Mouse (Mus musculus) forebrain, embryonic 11.5 days (tissue): ENCODE data around the gene Spdye4b. TPM values are rescaled to one million over a fixed set of nuclear protein-coding genes. Genes with fewer than 3 reads are reported as not detected.
"Not testable (repeated sequence)": the region's sequence is repeated elsewhere in the genome, so short reads cannot be mapped to it uniquely, and the experiment has no call there.

Experiments
- ATAC-seq: fragments of 200-750 bp; cut with Nextera tagmentation; replicated peaks from 2 replicates; pipeline ENCODE4 v1.8.0; 2017; ENCODE audit warnings: moderate TSS enrichment; ENCODE audit not compliant: low FRiP score
- DNase-seq: peaks from one replicate; pipeline ENCODE4 v3.0.0-alpha.2; 2017; ENCODE audit warnings: low spot score
- H3K27ac ChIP-seq: fragments of 300-500 bp; sonication (generic); 2 replicates; pipeline ENCODE4 v1.5.1; 2014; ENCODE audit warnings: low read depth, low read length
- H3K27me3 ChIP-seq: fragments of 300-500 bp; sonication (generic); 2 replicates; pipeline ENCODE4 v1.6.1; 2014; ENCODE audit warnings: mild to moderate bottlenecking, low read length, mixed read lengths; ENCODE audit not compliant: control insufficient read depth, insufficient read depth
- H3K36me3 ChIP-seq: fragments of 300-500 bp; sonication (generic); 2 replicates; pipeline ENCODE4 v1.6.1; 2014; ENCODE audit warnings: mild to moderate bottlenecking, low read length, moderate library complexity, mixed read lengths; ENCODE audit not compliant: control insufficient read depth, insufficient read depth
- H3K4me1 ChIP-seq: fragments of 300-500 bp; sonication (generic); replicated peaks from 2 replicates; pipeline ENCODE4 v1.6.1; 2014; ENCODE audit warnings: low read length, mixed read lengths; ENCODE audit not compliant: control insufficient read depth, insufficient read depth
- H3K4me2 ChIP-seq: fragments of 300-500 bp; sonication (generic); 2 replicates; pipeline ENCODE4 v1.6.1; 2014; ENCODE audit warnings: low read depth, mild to moderate bottlenecking, low read length, moderate library complexity, mixed read lengths; ENCODE audit not compliant: severe bottlenecking
- H3K4me3 ChIP-seq: fragments of 300-500 bp; sonication (generic); 2 replicates; pipeline ENCODE4 v1.5.1; 2014; ENCODE audit warnings: low read depth, low read length
- H3K9ac ChIP-seq: fragments of 300-500 bp; sonication (generic); 2 replicates; pipeline ENCODE4 v1.6.1; 2014; ENCODE audit warnings: low read length
- H3K9me3 ChIP-seq: fragments of 300-500 bp; sonication (generic); 2 replicates; pipeline ENCODE4 v1.6.1; 2016; ENCODE audit warnings: low read length, mixed read lengths; ENCODE audit not compliant: control insufficient read depth
- whole genome bisulfite sequencing: fragments of 180-500 bp; shearing (Covaris S2); extraction: QIAGEN DNeasy Blood & Tissue Kit; methylation state at CpG from one replicate; pipeline ENCODE4 v1.1.7; 2014; 5-methylcytosine and 5-hydroxymethylcytosine counted together
- polyA plus RNA-seq: library from polyadenylated mRNA; unstranded; fragments of >200 nt; fragmentation: Nextera tagmentation; extraction: Ambion mirVana; gene quantifications from 2 replicates; pipeline ENCODE4 v1.2.1, GENCODE M21; 2014

The Spdye4b gene
- polyA plus RNA-seq, 1 experiment from 2014 or later, result not detected

DNA sequence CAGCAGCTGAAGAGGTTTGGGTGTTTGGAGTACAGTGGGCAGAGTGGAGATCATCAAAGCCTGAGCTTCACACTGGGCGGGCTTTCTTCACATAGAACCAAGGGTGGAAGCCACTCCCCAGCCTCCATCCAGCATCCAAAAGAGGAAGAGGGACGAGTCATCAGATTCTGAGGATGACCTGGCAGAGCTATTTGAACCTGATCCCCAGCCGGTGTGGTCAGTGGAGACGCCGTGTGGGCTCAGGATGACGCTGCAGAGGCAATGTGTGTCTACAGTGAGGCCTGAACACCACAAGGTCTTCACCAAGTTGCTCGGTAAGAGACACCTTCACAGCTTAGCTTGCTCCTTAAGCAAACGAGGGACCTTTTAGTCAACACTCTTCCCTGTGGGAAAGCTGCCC lies 13.9 kb downstream of the Spdye4b start:
- not testable (repeated sequence) for H3K27ac ChIP-seq, ATAC-seq, H3K36me3 ChIP-seq, H3K4me1 ChIP-seq, H3K27me3 ChIP-seq, H3K9ac ChIP-seq, H3K4me3 ChIP-seq, H3K4me2 ChIP-seq, H3K9me3 ChIP-seq, DNase-seq
- 76% methylated on average over 8 of the region's 8 CpGs for WGBS

DNA sequence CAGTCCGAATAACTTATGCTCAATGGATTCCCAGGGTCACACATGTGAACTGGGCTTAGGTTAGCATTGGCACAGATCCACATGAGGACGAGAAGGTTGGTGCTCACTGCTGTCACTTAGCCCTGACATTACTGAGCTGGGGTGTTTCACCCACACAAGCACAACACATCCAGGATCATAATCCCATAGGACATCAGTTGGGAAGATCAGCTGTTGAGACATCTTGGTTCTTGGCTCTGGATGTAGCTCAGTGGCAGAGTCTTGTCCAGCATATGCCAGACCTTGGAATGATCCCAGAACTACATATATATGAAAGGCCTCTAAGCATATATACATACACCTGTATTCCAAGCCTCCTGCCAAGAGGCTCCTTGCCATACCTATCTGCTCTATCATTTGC lies 14.3 kb downstream of the Spdye4b start:
- Histone ChIP-seq H3K27me3 (no peaks in the 10 kb centered on the region), H3K4me3 (no peak overlapping the region), H3K9ac (no peak overlapping the region), H3K4me1 (no peaks in the 10 kb centered on the region), H3K9me3 (no peaks in the 10 kb centered on the region), H3K27ac (no peak overlapping the region), H3K4me2 (no peak overlapping the region), H3K36me3 (no peaks in the 10 kb centered on the region)
- 84% methylated on average over 2 of the region's 2 CpGs for WGBS
- ATAC-seq, result no peak
- no peak for DNase-seq

DNA sequence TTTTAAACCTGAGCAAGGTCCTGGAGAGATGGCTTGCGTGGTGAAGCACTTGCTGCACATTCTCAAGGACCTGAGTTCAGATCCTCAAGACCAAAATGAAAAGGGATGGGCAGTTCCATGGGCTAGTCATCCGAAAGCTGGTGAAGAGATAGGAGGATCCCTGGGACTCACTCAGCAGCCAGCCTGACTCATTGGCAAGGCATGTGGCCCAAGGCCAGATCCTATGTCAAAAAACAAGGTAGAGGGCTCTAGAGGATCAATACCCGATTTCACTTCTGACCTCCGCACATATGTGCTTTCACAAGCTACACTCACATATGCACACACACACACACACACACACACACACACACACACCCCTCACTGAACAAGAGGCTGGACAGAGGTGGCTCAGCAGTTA lies 15.7 kb downstream of the Spdye4b start:
- H3K4me3 ChIP-seq, result no peak overlapping the region
- WGBS, result 85% methylated on average over 4 of the region's 4 CpGs
- no peaks in the 10 kb centered on the region for H3K9me3 ChIP-seq
- H3K27ac ChIP-seq, result no peak overlapping the region
- no peak for DNase-seq
- H3K4me2 ChIP-seq, result no peak overlapping the region
- H3K36me3 ChIP-seq, result no peaks in the 10 kb centered on the region
- H3K9ac ChIP-seq, result no peak overlapping the region
- no peaks in the 10 kb centered on the region for H3K4me1 ChIP-seq
- no peak for ATAC-seq
- H3K27me3 ChIP-seq, result no peaks in the 10 kb centered on the region

DNA sequence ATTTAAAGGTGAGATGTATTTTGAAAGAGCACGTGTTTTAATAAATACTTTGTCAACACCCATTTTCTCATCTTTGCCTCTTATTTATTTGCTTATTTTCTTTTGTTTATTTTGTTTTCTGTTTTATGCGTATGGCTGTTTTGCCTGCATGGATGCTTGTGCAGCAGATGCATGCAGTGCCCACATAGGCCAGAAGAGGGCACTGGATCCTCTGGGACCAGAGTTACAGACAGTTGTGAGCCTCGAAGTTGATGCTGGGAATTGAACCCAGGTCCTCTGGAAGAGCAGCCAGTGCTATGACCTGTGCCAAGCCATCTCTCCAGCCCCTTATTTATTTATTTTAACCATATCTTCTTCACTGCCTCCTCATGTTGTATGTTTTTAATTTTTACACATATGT lies 24.2 kb downstream of the Spdye4b start:
- Histone ChIP-seq H3K4me3 (no peak overlapping the region), H3K4me2 (no peak overlapping the region), H3K4me1 (no peaks in the 10 kb centered on the region), H3K9me3 (peaks cover 5% of the 10 kb centered on the region), H3K9ac (no peak overlapping the region), H3K27ac (no peak overlapping the region), H3K36me3 (no peaks in the 10 kb centered on the region), H3K27me3 (no peaks in the 10 kb centered on the region)
- ATAC-seq (no peak), DNase-seq (no peak)
- WGBS, result 64% methylated on average over 3 of the region's 3 CpGs

DNA sequence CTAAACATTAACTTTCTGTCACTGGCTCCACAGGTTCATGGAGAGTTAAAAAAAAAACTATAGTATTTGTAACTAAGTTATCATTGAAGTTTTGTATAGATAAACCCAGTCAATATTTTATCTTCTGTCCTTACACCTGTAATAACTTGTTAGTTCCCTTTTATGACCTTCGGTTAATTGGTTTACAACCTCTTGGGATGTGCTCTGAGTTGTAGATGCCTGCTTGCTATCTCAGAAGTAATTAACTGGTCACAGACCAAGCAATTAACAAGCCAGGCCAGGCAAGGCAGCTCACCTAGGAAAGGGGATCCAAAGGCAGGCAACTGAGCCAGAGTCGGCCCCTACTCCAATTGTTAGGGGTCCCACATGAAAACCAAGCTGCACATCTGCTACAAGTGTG lies 33.0 kb downstream of the Spdye4b start:
- no peaks in the 10 kb centered on the region for H3K36me3 ChIP-seq
- no peaks in the 10 kb centered on the region for H3K27me3 ChIP-seq
- no peak overlapping the region for H3K4me2 ChIP-seq
- peaks cover 2% of the 10 kb centered on the region for H3K9me3 ChIP-seq
- DNase-seq (no peak), ATAC-seq (no peak)
- no peak overlapping the region for H3K4me3 ChIP-seq
- H3K4me1 ChIP-seq, result no peaks in the 10 kb centered on the region
- H3K9ac ChIP-seq, result no peak overlapping the region
- WGBS, result 85% methylated on average over 2 of the region's 2 CpGs
- H3K27ac ChIP-seq, result no peak overlapping the region

DNA sequence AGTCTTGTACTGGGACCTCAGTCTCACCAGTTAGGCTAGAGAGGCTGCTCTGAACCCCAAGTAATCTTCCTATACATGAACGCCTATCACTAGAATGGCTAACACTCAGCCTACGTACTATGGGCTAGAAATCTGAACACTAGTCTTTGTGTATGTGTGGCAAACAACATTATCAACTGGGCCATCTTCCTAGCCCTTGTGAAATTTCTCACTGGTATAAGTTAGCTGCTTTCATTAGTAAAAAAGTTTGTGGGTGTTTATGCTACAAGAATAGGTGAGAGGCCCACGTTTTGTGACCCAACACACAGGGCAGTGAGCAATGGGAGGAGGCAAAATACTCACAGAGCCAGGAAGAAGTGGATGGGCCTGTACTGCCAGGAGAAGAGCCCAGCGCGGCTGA lies 40.2 kb downstream of the Spdye4b start:
- 80% methylated on average over 5 of the region's 5 CpGs for WGBS
- DNase-seq, result no peak

DNA sequence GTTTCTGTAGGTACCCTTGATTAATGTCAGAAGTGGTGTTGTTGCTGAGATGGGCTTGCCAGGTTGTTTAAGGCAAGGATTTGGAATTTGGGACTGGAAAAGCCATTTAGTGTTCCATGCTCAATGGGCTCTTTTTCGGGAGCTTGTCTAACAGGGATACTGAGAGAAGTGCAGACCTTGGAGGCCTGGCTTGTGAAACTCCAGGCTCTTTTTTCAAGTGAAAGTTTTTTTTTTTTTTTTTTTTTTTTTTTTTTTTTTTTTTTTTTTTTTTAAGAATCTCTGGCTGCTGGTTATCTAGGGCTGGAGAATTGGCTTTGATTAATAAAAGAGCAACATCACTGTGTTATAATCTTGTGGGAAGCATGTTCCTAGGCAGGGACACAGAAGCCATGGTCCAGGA lies 41.5 kb downstream of the Spdye4b start:
- 67% methylated on average over 1 of the region's 1 CpGs for WGBS
- no peak overlapping the region for H3K4me2 ChIP-seq
- no peaks in the 10 kb centered on the region for H3K27me3 ChIP-seq
- DNase-seq (no peak), ATAC-seq (no peak)
- no peaks in the 10 kb centered on the region for H3K36me3 ChIP-seq
- no peaks in the 10 kb centered on the region for H3K9me3 ChIP-seq
- no peaks in the 10 kb centered on the region for H3K4me1 ChIP-seq
- no peak overlapping the region for H3K9ac ChIP-seq
- H3K27ac ChIP-seq, result no peak overlapping the region
- H3K4me3 ChIP-seq, result no peak overlapping the region

More for the DNA sequence above, 40.2 kb downstream of the Spdye4b start:
- Histone ChIP-seq H3K4me2 (no peak overlapping the region), H3K36me3 (no peaks in the 10 kb centered on the region), H3K9ac (no peak overlapping the region), H3K4me3 (no peak overlapping the region), H3K4me1 (no peaks in the 10 kb centered on the region), H3K27me3 (no peaks in the 10 kb centered on the region), H3K9me3 (no peaks in the 10 kb centered on the region), H3K27ac (no peak overlapping the region)
- ATAC-seq, result no peak

DNA sequence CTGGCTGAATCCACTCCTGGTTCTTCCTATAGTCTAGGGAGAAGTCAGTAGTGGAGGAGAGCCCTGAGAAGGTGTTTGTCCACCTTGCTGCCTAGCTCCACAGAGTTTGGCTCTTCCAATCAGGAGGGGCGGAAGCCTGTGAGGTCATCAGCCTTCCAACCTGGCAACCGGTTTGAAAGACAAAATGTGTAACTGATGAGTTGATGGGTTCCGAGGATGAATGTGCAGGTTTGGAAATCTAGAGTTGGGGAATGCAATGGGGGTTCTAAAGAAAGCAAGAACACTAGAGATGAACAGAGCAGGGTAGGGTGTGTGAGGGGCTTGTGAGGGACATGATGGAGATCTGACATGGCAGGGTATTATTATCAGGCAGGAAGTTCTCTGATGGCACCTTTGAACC lies 46.0 kb downstream of the Spdye4b start, which contains the start of gene Spdye4a:
TSS of gene Spdye4a (minus strand) at position 101 of the 400 bp plus-strand sequence.
- no peak for DNase-seq
- Histone ChIP-seq H3K9me3 (no peaks in the 10 kb centered on the region), H3K27me3 (no peaks in the 10 kb centered on the region), H3K4me2 (no peak within 1 kb of the TSS), H3K9ac (no peak within 1 kb of the TSS), H3K4me1 (no peaks in the 10 kb centered on the region), H3K4me3 (no peak within 1 kb of the TSS), H3K36me3 (no peaks in the 10 kb centered on the region), H3K27ac (no peak within 1 kb of the TSS)
- 87% methylated on average over 3 of the region's 3 CpGs for WGBS
- no peak for ATAC-seq

DNA sequence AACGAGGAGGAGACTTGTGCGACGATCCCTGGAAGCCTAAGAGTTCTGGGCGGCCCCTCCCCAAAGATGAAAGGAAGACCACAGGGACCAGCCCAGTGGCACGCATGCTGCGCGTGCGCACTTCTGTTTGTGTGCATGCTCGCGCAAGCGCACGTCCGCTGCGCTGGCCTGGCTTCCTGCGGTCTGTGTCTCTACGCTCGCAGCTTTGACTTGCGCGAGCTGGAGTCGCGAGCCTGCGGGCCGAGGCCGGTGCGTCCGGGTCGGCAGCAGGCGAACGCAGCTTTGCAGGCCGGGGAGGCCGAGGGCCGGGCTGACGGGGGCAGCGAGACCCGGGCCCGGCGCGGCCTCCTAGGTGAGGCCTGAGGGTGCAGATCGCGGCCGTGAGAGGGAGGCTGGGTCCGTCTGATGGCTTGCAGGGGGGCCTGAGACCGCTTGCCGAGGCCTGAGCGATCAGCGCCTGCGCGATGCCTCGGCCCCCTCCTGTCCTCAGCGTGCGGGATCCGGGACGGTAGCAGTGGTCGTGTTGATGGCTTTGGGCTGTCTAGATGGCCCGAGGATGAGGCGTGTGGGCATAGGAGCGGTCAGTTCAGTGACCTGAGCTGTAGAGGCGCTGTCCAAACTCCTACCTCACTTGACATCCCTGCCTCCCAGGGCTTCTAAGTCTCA lies 54.3 kb downstream of the Spdye4b start, which contains the start of gene Zfp12:
TSS of gene Zfp12 (plus strand) at position 136 of the 666 bp plus-strand sequence.
- Histone ChIP-seq H3K4me2 (peak within 1 kb of the TSS; percentile 94), H3K9ac (peak within 1 kb of the TSS; percentile 96), H3K27ac (peak within 1 kb of the TSS; percentile 95), H3K36me3 (no peaks in the 10 kb centered on the region; the same call in 1 of the 2 replicates), H3K4me1 (no peaks in the 10 kb centered on the region), H3K9me3 (no peaks in the 10 kb centered on the region), H3K4me3 (peak within 1 kb of the TSS; percentile 87), H3K27me3 (no peaks in the 10 kb centered on the region)
- peak; percentile 98 for ATAC-seq
- under 1% methylated on average over 58 of the region's 58 CpGs for WGBS
- DNase-seq, result peak; percentile 97
